Mouse (Mus musculus): ENCODE results near the gene Tm6sf1. TPM values are rescaled to one million over a fixed set of nuclear protein-coding genes. Genes with fewer than 3 reads are reported as not detected.
A peak's percentile ranks its signal among the peaks of the same experiment; 100 is the strongest.

Tm6sf1 gene
- polyA plus RNA-seq, 1 experiment from 2014 or later = 10.9 TPM

DNA sequence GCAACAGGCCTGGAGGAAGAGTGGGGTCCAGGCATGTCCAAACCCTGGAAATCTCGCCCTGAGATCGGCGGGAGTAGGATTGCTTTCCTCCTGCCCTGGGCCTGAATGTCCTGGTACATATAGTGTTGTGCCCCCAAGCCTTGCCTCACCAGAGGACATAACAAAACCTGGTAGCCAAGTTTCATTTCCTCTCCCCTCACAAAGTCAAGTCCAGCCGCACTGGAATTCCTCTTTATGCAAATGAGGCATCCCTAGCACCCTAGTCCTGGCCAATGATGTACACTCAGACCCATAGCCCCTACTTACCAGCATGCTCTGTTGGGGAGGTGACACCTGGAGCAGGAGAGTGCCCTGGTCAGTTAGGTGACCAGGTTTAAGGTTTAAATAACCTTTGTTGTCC, 2.6 kb upstream of the Tm6sf1 start:
- no peak for DNase-seq
- no peak overlapping the region for H3K9ac ChIP-seq (replicated peaks; ENCODE audit: low read length)
- H3K4me1 ChIP-seq (ENCODE audit: control insufficient read depth, insufficient read depth, low read length) = peaks cover 17% of the 10 kb centered on the region; the same call in 1 of the 2 replicates
- no peaks in the 10 kb centered on the region for H3K9me3 ChIP-seq (ENCODE audit: control insufficient read depth, low read length)
- no peak overlapping the region for H3K27ac ChIP-seq (replicated peaks; ENCODE audit: low read depth, low read length)
- peaks cover 12% of the 10 kb centered on the region; the same call in 1 of the 2 replicates for H3K27me3 ChIP-seq (ENCODE audit: control insufficient read depth, insufficient read depth, low read length)
- no peak for ATAC-seq (ENCODE audit: low FRiP score, low TSS enrichment)
- H3K4me2 ChIP-seq (ENCODE audit: low read length) = no peak overlapping the region
- H3K36me3 ChIP-seq (ENCODE audit: control insufficient read depth, insufficient read depth, low read length) = no peaks in the 10 kb centered on the region
- H3K4me3 ChIP-seq (replicated peaks; ENCODE audit: low read depth, low read length) = no peak overlapping the region
- WGBS = 78% methylated on average over 4 of the region's 4 CpGs

DNA sequence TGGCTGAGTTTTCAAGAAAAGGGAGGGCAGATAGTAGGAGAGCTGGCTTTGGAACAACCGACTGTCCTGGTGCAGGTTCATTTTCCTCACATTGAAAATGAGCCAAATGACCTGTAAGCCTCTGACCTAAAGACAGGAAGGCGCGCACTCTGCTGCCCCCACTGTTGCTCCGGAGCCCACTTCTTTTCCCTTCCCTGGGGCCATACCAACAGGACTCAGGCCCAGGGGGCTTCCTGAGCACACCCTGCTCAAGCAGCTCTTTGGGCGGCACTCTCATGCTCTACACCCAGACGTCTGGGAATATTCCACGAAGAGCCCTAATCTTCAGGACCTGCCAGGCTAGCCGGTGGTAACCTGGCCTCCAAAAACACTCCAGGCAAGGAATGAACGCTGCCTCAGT, 565 bp upstream of the Tm6sf1 start:
- Histone ChIP-seq H3K27me3 (ENCODE audit: control insufficient read depth, insufficient read depth, low read length) (peaks cover 12% of the 10 kb centered on the region; the same call in 1 of the 2 replicates), H3K27ac (replicated peaks; ENCODE audit: low read depth, low read length) (no peak overlapping the region), H3K4me2 (ENCODE audit: low read length) (peak overlapping the region; percentile 96), H3K36me3 (ENCODE audit: control insufficient read depth, insufficient read depth, low read length) (no peaks in the 10 kb centered on the region), H3K9me3 (ENCODE audit: control insufficient read depth, low read length) (no peaks in the 10 kb centered on the region), H3K4me1 (ENCODE audit: control insufficient read depth, insufficient read depth, low read length) (peaks cover 17% of the 10 kb centered on the region; the same call in 1 of the 2 replicates), H3K4me3 (replicated peaks; ENCODE audit: low read depth, low read length) (0 out of 2 replicates have a peak overlapping the region, but pooled peaks have one; percentile 57), H3K9ac (replicated peaks; ENCODE audit: low read length) (peak overlapping the region; percentile 72; the same call in 1 of the 2 replicates)
- ATAC-seq (ENCODE audit: low FRiP score, low TSS enrichment) (no peak), DNase-seq (no peak)
- WGBS = 7% methylated on average over 9 of the region's 9 CpGs

DNA sequence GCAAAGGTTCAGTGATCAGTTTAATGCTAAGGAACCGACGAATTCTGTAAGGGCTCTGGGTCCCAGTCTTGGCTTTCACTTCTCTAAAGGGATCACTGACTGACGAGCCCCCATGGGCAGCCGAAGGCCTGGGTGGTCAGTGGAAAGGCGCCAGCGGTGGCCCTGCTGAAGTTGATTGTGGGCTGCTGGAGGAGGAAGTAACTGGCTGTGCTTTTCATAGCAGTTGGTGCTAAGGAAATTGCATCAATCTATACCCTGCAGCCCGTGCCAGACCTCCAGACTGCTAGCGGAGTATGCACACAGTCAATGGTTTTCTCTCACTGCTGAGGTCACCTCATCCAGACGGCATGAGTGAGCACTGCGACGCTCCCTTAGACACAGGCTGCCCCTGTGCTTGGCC, 1.3 kb downstream of the Tm6sf1 start:
- ATAC-seq (ENCODE audit: low FRiP score, low TSS enrichment) (no peak), DNase-seq (no peak)
- H3K4me3 ChIP-seq (replicated peaks; ENCODE audit: low read depth, low read length) = 0 out of 2 replicates have a peak overlapping the region, but pooled peaks have one; percentile 57
- H3K4me1 ChIP-seq (ENCODE audit: control insufficient read depth, insufficient read depth, low read length) = peaks cover 17% of the 10 kb centered on the region; the same call in 1 of the 2 replicates
- H3K4me2 ChIP-seq (ENCODE audit: low read length) = peak overlapping the region; percentile 96
- 57% methylated on average over 11 of the region's 11 CpGs for WGBS
- no peaks in the 10 kb centered on the region for H3K36me3 ChIP-seq (ENCODE audit: control insufficient read depth, insufficient read depth, low read length)
- no peak overlapping the region for H3K27ac ChIP-seq (replicated peaks; ENCODE audit: low read depth, low read length)
- peaks cover 12% of the 10 kb centered on the region; the same call in 1 of the 2 replicates for H3K27me3 ChIP-seq (ENCODE audit: control insufficient read depth, insufficient read depth, low read length)
- no peaks in the 10 kb centered on the region for H3K9me3 ChIP-seq (ENCODE audit: control insufficient read depth, low read length)
- no peak overlapping the region for H3K9ac ChIP-seq (replicated peaks; ENCODE audit: low read length)

DNA sequence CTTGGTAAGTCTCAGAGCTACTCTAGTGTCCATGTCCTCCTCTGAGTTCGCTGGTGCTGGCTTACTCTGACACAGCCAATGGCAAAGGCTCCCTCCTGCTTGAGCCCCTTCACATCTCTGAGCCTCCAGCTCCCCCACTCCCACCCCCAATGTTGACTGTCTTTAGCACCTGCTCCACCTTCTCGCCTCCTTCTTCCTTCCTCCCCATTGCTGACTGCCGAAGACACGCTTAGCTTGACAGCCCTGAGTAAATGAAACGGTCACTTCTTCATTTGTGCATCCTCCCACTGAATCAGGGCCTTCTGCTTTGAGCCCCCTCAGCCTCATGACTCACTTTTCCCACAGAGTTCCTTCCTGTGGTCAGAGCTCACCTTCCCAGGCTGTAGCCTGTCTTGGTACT, 2.2 kb downstream of the Tm6sf1 start:
- no peak overlapping the region for H3K9ac ChIP-seq (replicated peaks; ENCODE audit: low read length)
- no peak overlapping the region for H3K4me2 ChIP-seq (ENCODE audit: low read length)
- 80% methylated on average over 5 of the region's 5 CpGs for WGBS
- peaks cover 17% of the 10 kb centered on the region; the same call in 1 of the 2 replicates for H3K4me1 ChIP-seq (ENCODE audit: control insufficient read depth, insufficient read depth, low read length)
- ATAC-seq (ENCODE audit: low FRiP score, low TSS enrichment) (no peak), DNase-seq (no peak)
- peaks cover 12% of the 10 kb centered on the region; the same call in 1 of the 2 replicates for H3K27me3 ChIP-seq (ENCODE audit: control insufficient read depth, insufficient read depth, low read length)
- no peak overlapping the region for H3K4me3 ChIP-seq (replicated peaks; ENCODE audit: low read depth, low read length)
- no peaks in the 10 kb centered on the region for H3K9me3 ChIP-seq (ENCODE audit: control insufficient read depth, low read length)
- H3K27ac ChIP-seq (replicated peaks; ENCODE audit: low read depth, low read length) = no peak overlapping the region
- H3K36me3 ChIP-seq (ENCODE audit: control insufficient read depth, insufficient read depth, low read length) = no peaks in the 10 kb centered on the region

DNA sequence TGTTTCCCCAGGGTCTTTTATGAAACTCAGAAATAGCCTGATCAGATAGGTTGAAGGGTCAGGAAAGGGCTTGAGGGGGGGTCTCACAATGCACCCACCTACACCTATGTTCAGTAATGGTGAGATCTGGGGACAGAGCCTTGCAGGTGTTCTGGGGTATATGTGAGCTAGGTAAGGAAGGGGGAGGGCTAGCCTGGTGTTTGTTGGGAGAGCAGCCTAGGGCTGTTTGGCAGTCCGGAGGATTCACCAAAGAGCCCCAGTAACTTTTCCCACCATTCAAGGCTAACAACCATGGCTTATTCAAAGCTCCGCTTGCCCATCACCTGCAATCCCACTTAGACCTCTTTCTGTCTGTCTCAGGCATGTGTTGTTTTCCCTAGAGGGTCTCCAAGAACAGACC, 2.7 kb downstream of the Tm6sf1 start:
- no peaks in the 10 kb centered on the region for H3K36me3 ChIP-seq (ENCODE audit: control insufficient read depth, insufficient read depth, low read length)
- H3K9me3 ChIP-seq (ENCODE audit: control insufficient read depth, low read length) = no peaks in the 10 kb centered on the region
- ATAC-seq (ENCODE audit: low FRiP score, low TSS enrichment) = no peak
- H3K27me3 ChIP-seq (ENCODE audit: control insufficient read depth, insufficient read depth, low read length) = peaks cover 12% of the 10 kb centered on the region; the same call in 1 of the 2 replicates
- H3K4me3 ChIP-seq (replicated peaks; ENCODE audit: low read depth, low read length) = no peak overlapping the region
- DNase-seq = no peak
- H3K4me2 ChIP-seq (ENCODE audit: low read length) = no peak overlapping the region
- no peak overlapping the region for H3K27ac ChIP-seq (replicated peaks; ENCODE audit: low read depth, low read length)
- peaks cover 17% of the 10 kb centered on the region; the same call in 1 of the 2 replicates for H3K4me1 ChIP-seq (ENCODE audit: control insufficient read depth, insufficient read depth, low read length)
- WGBS = 80% methylated on average over 2 of the region's 2 CpGs
- H3K9ac ChIP-seq (replicated peaks; ENCODE audit: low read length) = no peak overlapping the region

DNA sequence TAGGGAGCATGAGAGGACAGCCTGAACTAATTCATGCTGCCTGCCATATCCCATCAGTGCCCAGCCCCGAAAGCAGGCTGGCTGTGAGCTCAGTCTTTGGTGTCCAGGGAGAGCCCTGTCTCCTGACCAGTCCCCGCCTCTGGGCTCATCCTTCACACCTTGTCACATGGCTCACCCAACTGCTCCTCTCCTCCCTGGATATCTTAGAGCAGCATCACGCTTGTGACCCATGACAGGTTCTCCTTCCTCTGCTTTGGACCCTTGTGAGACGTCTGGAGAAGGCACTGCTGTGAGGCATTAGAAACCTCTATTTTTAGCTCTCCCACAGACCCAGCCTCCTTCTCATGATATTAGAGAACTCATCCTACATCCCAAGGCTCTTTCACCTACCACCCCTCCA, 3.1 kb downstream of the Tm6sf1 start:
- Histone ChIP-seq H3K27ac (replicated peaks; ENCODE audit: low read depth, low read length) (no peak overlapping the region), H3K4me1 (ENCODE audit: control insufficient read depth, insufficient read depth, low read length) (peaks cover 17% of the 10 kb centered on the region; the same call in 1 of the 2 replicates), H3K27me3 (ENCODE audit: control insufficient read depth, insufficient read depth, low read length) (peaks cover 12% of the 10 kb centered on the region; the same call in 1 of the 2 replicates), H3K4me2 (ENCODE audit: low read length) (no peak overlapping the region), H3K36me3 (ENCODE audit: control insufficient read depth, insufficient read depth, low read length) (no peaks in the 10 kb centered on the region), H3K9ac (replicated peaks; ENCODE audit: low read length) (no peak overlapping the region), H3K9me3 (ENCODE audit: control insufficient read depth, low read length) (no peaks in the 10 kb centered on the region), H3K4me3 (replicated peaks; ENCODE audit: low read depth, low read length) (no peak overlapping the region)
- no peak for DNase-seq
- 73% methylated on average over 4 of the region's 4 CpGs for WGBS
- no peak for ATAC-seq (ENCODE audit: low FRiP score, low TSS enrichment)

DNA sequence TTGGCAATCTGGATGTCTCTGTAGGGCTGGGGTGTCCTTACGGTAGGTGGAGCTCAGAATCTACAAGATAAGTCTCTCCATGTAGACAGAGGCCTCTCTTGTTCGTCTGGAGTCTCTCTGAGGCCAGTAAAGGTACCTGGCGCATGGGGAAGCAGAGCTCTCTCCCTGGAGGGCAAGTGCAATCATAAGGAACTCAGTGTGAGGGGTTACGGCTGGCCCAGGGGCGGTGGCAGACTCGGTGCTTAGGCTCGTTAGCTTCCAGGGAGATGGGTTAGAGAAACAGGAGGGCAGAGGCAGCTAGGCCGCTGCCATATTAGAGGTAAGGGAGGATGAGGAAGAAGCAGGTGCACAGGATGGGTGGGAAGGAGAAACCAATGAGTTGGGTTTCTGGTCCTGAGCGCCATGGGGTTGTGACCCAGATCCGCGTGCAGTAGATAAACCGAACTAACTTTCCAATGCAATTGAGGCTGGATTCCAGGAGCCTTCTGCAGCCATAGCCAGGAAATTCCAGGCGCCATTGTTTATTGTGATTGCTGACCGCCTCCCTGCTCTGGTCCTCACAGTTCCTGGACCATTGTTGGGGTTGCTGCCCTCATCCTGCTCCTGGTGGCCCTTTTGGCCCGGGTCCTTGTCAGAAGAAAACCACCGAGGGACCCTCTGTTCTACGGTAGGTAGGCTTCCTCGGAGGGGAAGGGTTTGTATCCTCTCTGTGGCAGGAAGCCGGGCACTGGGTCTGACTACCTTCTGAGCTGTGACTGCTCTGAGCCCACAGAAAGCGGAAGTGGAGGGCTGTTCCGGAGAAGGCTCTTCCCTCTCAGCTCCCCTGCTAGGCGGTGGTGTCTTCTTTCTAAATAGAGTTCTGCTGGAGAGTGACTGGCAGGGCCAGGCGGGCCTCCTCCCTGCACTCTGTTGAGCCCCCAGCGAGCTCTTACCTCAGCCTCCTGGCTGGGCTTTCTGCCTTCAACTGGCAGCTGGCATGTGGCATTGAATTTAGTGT, 4.1 kb downstream of the Tm6sf1 start:
- H3K4me3 ChIP-seq (replicated peaks; ENCODE audit: low read depth, low read length) = no peak overlapping the region
- WGBS = 80% methylated on average over 24 of the region's 24 CpGs
- no peak overlapping the region for H3K9ac ChIP-seq (replicated peaks; ENCODE audit: low read length)
- ATAC-seq (ENCODE audit: low FRiP score, low TSS enrichment) (no peak), DNase-seq (no peak)
- H3K27me3 ChIP-seq (ENCODE audit: control insufficient read depth, insufficient read depth, low read length) = peaks cover 12% of the 10 kb centered on the region; the same call in 1 of the 2 replicates
- no peak overlapping the region for H3K4me2 ChIP-seq (ENCODE audit: low read length)
- no peaks in the 10 kb centered on the region for H3K9me3 ChIP-seq (ENCODE audit: control insufficient read depth, low read length)
- no peaks in the 10 kb centered on the region for H3K36me3 ChIP-seq (ENCODE audit: control insufficient read depth, insufficient read depth, low read length)
- H3K4me1 ChIP-seq (ENCODE audit: control insufficient read depth, insufficient read depth, low read length) = peaks cover 17% of the 10 kb centered on the region; the same call in 1 of the 2 replicates
- H3K27ac ChIP-seq (replicated peaks; ENCODE audit: low read depth, low read length) = no peak overlapping the region

DNA sequence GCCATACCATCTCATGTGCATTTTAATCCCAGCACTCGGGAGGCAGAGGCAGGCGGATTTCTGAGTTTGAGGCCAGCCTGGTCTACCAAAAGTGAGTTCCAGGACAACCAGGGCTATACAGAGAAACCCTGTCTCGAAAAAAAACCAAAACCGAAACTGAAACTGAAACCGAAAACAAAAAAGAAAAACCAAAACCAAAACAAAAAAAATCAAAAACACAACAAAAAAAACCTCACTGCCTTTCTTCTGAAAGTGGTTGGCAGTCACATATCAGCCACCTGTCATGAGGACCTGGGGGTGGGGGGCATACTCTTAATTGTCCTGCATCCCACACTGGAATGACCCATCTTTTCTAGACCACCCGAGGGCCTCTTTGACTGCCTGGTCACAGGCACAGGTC, 5.8 kb downstream of the Tm6sf1 start:
- 91% methylated on average over 6 of the region's 6 CpGs for WGBS
- H3K27me3 ChIP-seq (ENCODE audit: control insufficient read depth, insufficient read depth, low read length) = 0 out of 2 replicates have a peak, but pooled peaks cover 7% of the 10 kb centered on the region
- no peak for DNase-seq

More for the DNA sequence above, 5.8 kb downstream of the Tm6sf1 start:
- ATAC-seq (ENCODE audit: low FRiP score, low TSS enrichment) = no peak
- Histone ChIP-seq H3K4me3 (replicated peaks; ENCODE audit: low read depth, low read length) (no peak overlapping the region), H3K9ac (replicated peaks; ENCODE audit: low read length) (no peak overlapping the region), H3K9me3 (ENCODE audit: control insufficient read depth, low read length) (no peaks in the 10 kb centered on the region), H3K36me3 (ENCODE audit: control insufficient read depth, insufficient read depth, low read length) (no peaks in the 10 kb centered on the region), H3K27ac (replicated peaks; ENCODE audit: low read depth, low read length) (no peak overlapping the region), H3K4me1 (ENCODE audit: control insufficient read depth, insufficient read depth, low read length) (peaks cover 7% of the 10 kb centered on the region; the same call in 1 of the 2 replicates), H3K4me2 (ENCODE audit: low read length) (no peak overlapping the region)
